Mouse (Mus musculus) megakaryocyte, embryonic 14.5 days (primary cell): Measurements from ENCODE around the gene Myadml2.

ENCODE experiments used
- FLI1 ChIP-seq: IDR thresholded peaks from 2 replicates; pipeline ENCODE4 v1.6.1; 2012; ENCODE audit warnings: low read length, inconsistent platforms, mixed read lengths
- GATA1 ChIP-seq: IDR thresholded peaks from 3 replicates; pipeline ENCODE4 v1.6.1; 2012; ENCODE audit warnings: mixed read lengths, low read length, inconsistent platforms, borderline replicate concordance

DNA sequence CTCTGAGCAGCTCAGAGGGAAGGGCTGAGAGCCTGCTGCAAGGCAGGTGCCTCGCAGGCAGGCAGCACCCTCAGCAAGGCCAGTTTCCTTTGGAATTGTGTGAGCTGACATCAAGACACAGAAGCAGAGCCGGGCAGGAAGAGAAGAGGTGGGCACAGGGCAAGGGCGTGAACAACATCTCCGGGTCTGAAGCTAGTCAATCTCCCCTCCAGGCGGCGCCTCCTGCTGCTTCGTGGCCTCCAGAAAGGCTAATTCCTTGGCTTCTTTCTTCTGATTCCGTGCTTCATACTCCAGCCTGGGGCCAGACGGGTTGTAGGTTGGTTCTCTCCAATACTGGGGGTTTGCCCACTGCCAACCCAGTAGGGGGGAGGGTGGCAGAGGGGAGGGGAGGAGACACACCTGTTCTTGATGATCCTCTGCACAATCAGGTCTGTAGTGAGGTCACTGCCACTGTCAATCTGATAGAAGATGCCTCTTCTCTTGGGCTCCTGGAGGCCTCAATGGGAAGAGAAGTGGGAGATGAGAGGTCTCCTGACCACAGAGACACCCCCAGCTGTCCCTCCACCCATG lies 37.4 kb downstream of the Myadml2 start:
- TF ChIP-seq GATA1, result no peak
- TF ChIP-seq FLI1, result no peak
